Mouse (Mus musculus) midbrain, postnatal 0 days (tissue): Measurements from ENCODE around the gene Ldb3. TPM values are rescaled to one million over a fixed set of nuclear protein-coding genes. Genes with fewer than 3 reads are reported as not detected.
A peak's percentile ranks its signal among the peaks of the same experiment; 100 is the strongest.

Source experiments
- ATAC-seq: fragments of 200-750 bp; cut with Nextera tagmentation; 2 replicates; pipeline ENCODE4 v1.8.0; 2017; ENCODE audit warnings: moderate number of reproducible peaks, mild to moderate bottlenecking, moderate TSS enrichment, moderate library complexity; ENCODE audit not compliant: low FRiP score
- DNase-seq: peaks from one replicate; pipeline ENCODE4 v3.0.0-alpha.2; 2015; ENCODE audit warnings: low spot score
- H3K27ac ChIP-seq: fragments of 300-500 bp; sonication (generic); 2 replicates; pipeline ENCODE4 v1.5.1; 2014; ENCODE audit warnings: low read depth, mild to moderate bottlenecking, low read length, mixed read lengths
- H3K27me3 ChIP-seq: fragments of 300-500 bp; sonication (generic); 2 replicates; pipeline ENCODE4 v1.6.1; 2014; ENCODE audit warnings: low read length, control low read depth, mixed read lengths; ENCODE audit not compliant: insufficient read depth
- H3K36me3 ChIP-seq: fragments of 300-500 bp; sonication (generic); 2 replicates; pipeline ENCODE4 v1.6.1; 2014; ENCODE audit warnings: low read length, control low read depth, mixed read lengths; ENCODE audit not compliant: insufficient read depth
- H3K4me1 ChIP-seq: fragments of 300-500 bp; sonication (generic); 2 replicates; pipeline ENCODE4 v1.6.1; 2014; ENCODE audit warnings: mild to moderate bottlenecking, control low read depth, antibody characterized with exemption, low read length, mixed read lengths; ENCODE audit not compliant: insufficient read depth
- H3K4me2 ChIP-seq: fragments of 300-500 bp; sonication (generic); 2 replicates; pipeline ENCODE4 v1.6.1; 2014; ENCODE audit warnings: low read depth, mild to moderate bottlenecking, low read length, mixed read lengths; ENCODE audit not compliant: poor library complexity, severe bottlenecking
- H3K4me3 ChIP-seq: fragments of 300-500 bp; sonication (generic); 2 replicates; pipeline ENCODE4 v1.5.1; 2014; ENCODE audit warnings: low read depth, mild to moderate bottlenecking, low read length, moderate library complexity
- H3K9ac ChIP-seq: fragments of 300-500 bp; sonication (generic); replicated peaks from 2 replicates; pipeline ENCODE4 v1.6.1; 2014; ENCODE audit warnings: mild to moderate bottlenecking, low read length, moderate library complexity, mixed read lengths; ENCODE audit not compliant: poor library complexity, severe bottlenecking
- H3K9me3 ChIP-seq: fragments of 300-500 bp; sonication (generic); 2 replicates; pipeline ENCODE4 v1.6.1; 2016; ENCODE audit warnings: low read length, control low read depth
- CTCF ChIP-seq: IDR thresholded peaks from 2 replicates; pipeline ENCODE4 v1.5.1; 2016; ENCODE audit warnings: antibody characterized with exemption, mild to moderate bottlenecking
- WGBS: fragments of 180-500 bp; shearing (Covaris S2); extraction: QIAGEN DNeasy Blood & Tissue Kit; methylation state at CpG from one replicate; pipeline ENCODE4 v1.1.7; 2014; 5-methylcytosine and 5-hydroxymethylcytosine counted together
- polyA plus RNA-seq: library from polyadenylated mRNA; unstranded; fragments of >200 nt; fragmentation: Nextera tagmentation; extraction: Ambion mirVana; gene quantifications from 2 replicates; pipeline ENCODE4 v1.2.1, GENCODE M21; 2015
- total RNA-seq: library from RNA; depleted of rRNA; stranded (reverse); fragments of >200 nt; gene quantifications from 2 replicates; pipeline ENCODE4 v1.2.3, GENCODE M21; 2014

The Ldb3 gene
- total and polyA plus RNA-seq, 2 experiments from 2014 or later = 1.1 to 1.6 TPM

GRCm38 (mm10) chr14:34623074-34623473, 34.6 kb upstream of the Ldb3 start:
- no peak for ATAC-seq

GRCm38 (mm10) chr14:34620611-34621376, 32.3 kb upstream of the Ldb3 start:
- TF ChIP-seq CTCF = peak; percentile 56
- Histone ChIP-seq H3K4me2 (no peak overlapping the region), H3K27ac (no peak overlapping the region), H3K4me1 (no peaks in the 10 kb centered on the region), H3K27me3 (peaks cover under 1% of the 10 kb centered on the region; the same call in 1 of the 2 replicates), H3K4me3 (no peak overlapping the region), H3K9ac (no peak overlapping the region), H3K9me3 (no peaks in the 10 kb centered on the region), H3K36me3 (no peaks in the 10 kb centered on the region)
- ATAC-seq (no peak), DNase-seq (peak; percentile 21)
- 39% methylated on average over 10 of the region's 10 CpGs for WGBS

More at GRCm38 (mm10) chr14:34623074-34623473, 34.6 kb upstream of the Ldb3 start:
- Histone ChIP-seq H3K36me3 (no peaks in the 10 kb centered on the region), H3K9ac (no peak overlapping the region), H3K9me3 (no peaks in the 10 kb centered on the region), H3K27me3 (no peaks in the 10 kb centered on the region), H3K27ac (no peak overlapping the region), H3K4me3 (no peak overlapping the region), H3K4me1 (no peaks in the 10 kb centered on the region), H3K4me2 (no peak overlapping the region)
- 90% methylated on average over 5 of the region's 5 CpGs for WGBS
- TF ChIP-seq CTCF = no peak
- DNase-seq = no peak

GRCm38 (mm10) chr14:34618808-34619207, 30.3 kb upstream of the Ldb3 start:
- Histone ChIP-seq H3K27ac (no peak overlapping the region), H3K9ac (no peak overlapping the region), H3K4me2 (no peak overlapping the region), H3K4me1 (peaks cover 5% of the 10 kb centered on the region; the same call in 1 of the 2 replicates), H3K4me3 (no peak overlapping the region), H3K9me3 (no peaks in the 10 kb centered on the region), H3K27me3 (peaks cover 9% of the 10 kb centered on the region; the same call in 1 of the 2 replicates), H3K36me3 (no peaks in the 10 kb centered on the region)
- TF ChIP-seq CTCF = no peak
- 36% methylated on average over 9 of the region's 9 CpGs for WGBS
- DNase-seq (no peak), ATAC-seq (no peak)

GRCm38 (mm10) chr14:34616821-34617220, 28.3 kb upstream of the Ldb3 start:
- peak; percentile 73 for ATAC-seq
- no peaks in the 10 kb centered on the region for H3K36me3 ChIP-seq
- H3K4me3 ChIP-seq = no peak overlapping the region
- H3K27ac ChIP-seq = no peak overlapping the region
- TF ChIP-seq CTCF = peak; percentile 98
- no peak overlapping the region for H3K4me2 ChIP-seq
- H3K27me3 ChIP-seq = peaks cover 9% of the 10 kb centered on the region; the same call in 1 of the 2 replicates
- no peak overlapping the region for H3K9ac ChIP-seq
- peaks cover 5% of the 10 kb centered on the region; the same call in 1 of the 2 replicates for H3K4me1 ChIP-seq
- WGBS = 3% methylated on average over 8 of the region's 8 CpGs
- no peaks in the 10 kb centered on the region for H3K9me3 ChIP-seq
- DNase-seq = peak; percentile 92

GRCm38 (mm10) chr14:34615625-34616024, 27.1 kb upstream of the Ldb3 start:
- Histone ChIP-seq H3K27me3 (peaks cover 9% of the 10 kb centered on the region; the same call in 1 of the 2 replicates), H3K4me3 (no peak overlapping the region), H3K27ac (no peak overlapping the region), H3K36me3 (no peaks in the 10 kb centered on the region), H3K9me3 (no peaks in the 10 kb centered on the region), H3K4me2 (no peak overlapping the region), H3K9ac (no peak overlapping the region), H3K4me1 (peaks cover 5% of the 10 kb centered on the region; the same call in 1 of the 2 replicates)
- WGBS = 59% methylated on average over 4 of the region's 4 CpGs
- ATAC-seq (no peak), DNase-seq (no peak)
- no peak for TF ChIP-seq CTCF

GRCm38 (mm10) chr14:34615082-34615481, 26.6 kb upstream of the Ldb3 start:
- Histone ChIP-seq H3K9ac (no peak overlapping the region), H3K36me3 (no peaks in the 10 kb centered on the region), H3K4me3 (no peak overlapping the region), H3K4me1 (peaks cover 5% of the 10 kb centered on the region; the same call in 1 of the 2 replicates), H3K4me2 (peak overlapping the region; percentile 33), H3K9me3 (no peaks in the 10 kb centered on the region), H3K27me3 (peaks cover 9% of the 10 kb centered on the region; the same call in 1 of the 2 replicates), H3K27ac (no peak overlapping the region)
- no peak for DNase-seq
- ATAC-seq = no peak
- WGBS = 5% methylated on average over 13 of the region's 13 CpGs
- TF ChIP-seq CTCF = no peak
